8 mouse cellular contexts compared by ENCODE assay signal in genomic region chr14:105427474-105427901, GRCm38 (mm10).
A peak's percentile ranks its signal among the peaks of the same experiment; 100 is the strongest.
DNase-seq lines count a peak whose midpoint lies in the region; ATAC-seq lines count a peak whose summit lies in the region.

No protein-coding gene starts in this region.

- H3K4me1 ChIP-seq in hindbrain, embryonic 15.5 days (replicated peaks) = peaks cover 12% of the 10 kb centered on the region; the same call in 1 of the 2 replicates
- peaks cover 2% of the 10 kb centered on the region; the same call in 1 of the 2 replicates for H3K4me1 ChIP-seq in midbrain, embryonic 16.5 days (ENCODE audit: control insufficient read depth, insufficient read depth, low read length)

- peak overlapping the region; percentile 55 for H3K4me2 ChIP-seq in hindbrain, embryonic 15.5 days
- peak overlapping the region; percentile 48 for H3K4me2 ChIP-seq in midbrain, embryonic 16.5 days (ENCODE audit: low read length)

- H3K36me3 ChIP-seq in hindbrain, embryonic 15.5 days = no peaks in the 10 kb centered on the region
- no peaks in the 10 kb centered on the region for H3K36me3 ChIP-seq in midbrain, embryonic 16.5 days (ENCODE audit: control insufficient read depth, insufficient read depth, low read length)

- no peaks in the 10 kb centered on the region for H3K9me3 ChIP-seq in hindbrain, embryonic 15.5 days
- no peaks in the 10 kb centered on the region for H3K9me3 ChIP-seq in midbrain, embryonic 16.5 days (replicated peaks; ENCODE audit: control insufficient read depth, low read length, poor library complexity, severe bottlenecking)

- H3K27ac ChIP-seq in hindbrain, embryonic 15.5 days (replicated peaks) = no peak overlapping the region
- no peak overlapping the region for H3K27ac ChIP-seq in midbrain, embryonic 16.5 days (ENCODE audit: low read length)

- H3K4me3 ChIP-seq in hindbrain, embryonic 15.5 days = peak overlapping the region; percentile 26
- H3K4me3 ChIP-seq in midbrain, embryonic 16.5 days (ENCODE audit: low read depth, low read length) = peak overlapping the region; percentile 7; the same call in 1 of the 2 replicates

- H3K9ac ChIP-seq in hindbrain, embryonic 15.5 days = 0 out of 2 replicates have a peak overlapping the region, but pooled peaks have one; percentile 12
- no peak overlapping the region for H3K9ac ChIP-seq in midbrain, embryonic 16.5 days (ENCODE audit: low read depth, low read length)

- 13% methylated on average over 17 of the region's 17 CpGs for WGBS in hindbrain, embryonic 15.5 days
- WGBS in midbrain, embryonic 16.5 days = 18% methylated on average over 17 of the region's 17 CpGs

- ATAC-seq in hindbrain, embryonic 15.5 days (ENCODE audit: low FRiP score, low read depth) = peak; percentile 90
- peak; percentile 90 for ATAC-seq in midbrain, embryonic 16.5 days

- peak; percentile 28 for DNase-seq in layer of hippocampus, adult 11-12 months (ENCODE audit: low spot score)
- no peak for DNase-seq in layer of hippocampus, adult 9-10 months (ENCODE audit: low spot score)
- DNase-seq in cerebellum, postnatal 14 days = peak; percentile 41 to 57
- DNase-seq in left cerebral cortex, postnatal 25 days (ENCODE audit: low spot score in 2 of 2) = peak; percentile 16 to 37
- DNase-seq in adrenal gland, postnatal 14 days = no peak
- DNase-seq in T-cell, adult 2 months (ENCODE audit: low spot score) = no peak

- no peaks in the 10 kb centered on the region for H3K27me3 ChIP-seq in hindbrain, embryonic 15.5 days
- no peaks in the 10 kb centered on the region for H3K27me3 ChIP-seq in midbrain, embryonic 16.5 days (ENCODE audit: control insufficient read depth, insufficient read depth, low read depth, low read length)

- intact Hi-C loops in left cerebral cortex, postnatal 25 days (cut with DNase I) = no loop called here

Comparison
In these comparisons a context has a peak if more than half of its experiments do, and no peak if none do; other contexts are left out.
1. DNase-seq: peak in layer of hippocampus, adult 11-12 months (single experiment), cerebellum, postnatal 14 days (2 of 2) and left cerebral cortex, postnatal 25 days (2 of 2); none in layer of hippocampus, adult 9-10 months (single experiment), adrenal gland, postnatal 14 days (single experiment) and T-cell, adult 2 months (single experiment).